Mouse (Mus musculus) megakaryocyte, embryonic 14.5 days (primary cell): ENCODE results near the gene Mov10. TPM values are rescaled to one million over a fixed set of nuclear protein-coding genes. Genes with fewer than 3 reads are reported as not detected.

Experiments used
- H3K27me3 ChIP-seq: replicated peaks from 2 replicates; pipeline ENCODE3; 2012; ENCODE audit warnings: inconsistent platforms
- H3K36me3 ChIP-seq: replicated peaks from 2 replicates; pipeline ENCODE3; 2012; ENCODE audit warnings: low read length, inconsistent platforms, mixed read lengths
- H3K4me1 ChIP-seq: 2 replicates; pipeline ENCODE4 v1.6.1; 2012; ENCODE audit warnings: inconsistent platforms
- H3K4me3 ChIP-seq: replicated peaks from 2 replicates; pipeline ENCODE3; 2012; ENCODE audit warnings: moderate library complexity, mild to moderate bottlenecking, inconsistent platforms
- H3K9me3 ChIP-seq: 2 replicates; pipeline ENCODE4 v1.6.1; 2012; ENCODE audit warnings: inconsistent platforms
- FLI1 ChIP-seq: IDR thresholded peaks from 2 replicates; pipeline ENCODE4 v1.6.1; 2012; ENCODE audit warnings: low read length, inconsistent platforms, mixed read lengths
- GATA1 ChIP-seq: IDR thresholded peaks from 3 replicates; pipeline ENCODE4 v1.6.1; 2012; ENCODE audit warnings: mixed read lengths, low read length, inconsistent platforms, borderline replicate concordance
- polyA plus RNA-seq: library from polyadenylated mRNA; stranded (reverse); fragments of >175 nt; gene quantifications from 2 replicates; pipeline ENCODE4 v1.2.3, GENCODE M21; 2012; ENCODE audit warnings: low replicate concordance; ENCODE audit not compliant: insufficient read depth

Gene Mov10
- polyA plus RNA-seq, 1 experiment: 38.5 TPM

- H3K9me3 ChIP-seq: no peaks in the 10 kb centered on the region
- TF ChIP-seq GATA1: no peak
- no peak for TF ChIP-seq FLI1
- no peak overlapping the region for H3K4me3 ChIP-seq
- H3K4me1 ChIP-seq: peaks cover 32% of the 10 kb centered on the region
- no peaks in the 10 kb centered on the region for H3K27me3 ChIP-seq
- peaks cover 40% of the 10 kb centered on the region for H3K36me3 ChIP-seq
These were observed 6.6 kb downstream of the Mov10 start for GRCm38 (mm10) chr3:104811752-104812151.

- peaks cover 70% of the 10 kb centered on the region for H3K36me3 ChIP-seq
- H3K4me1 ChIP-seq: peaks cover 5% of the 10 kb centered on the region; the same call in 1 of the 2 replicates
- no peaks in the 10 kb centered on the region for H3K27me3 ChIP-seq
- TF ChIP-seq GATA1: no peak
- TF ChIP-seq FLI1: no peak
- H3K9me3 ChIP-seq: no peaks in the 10 kb centered on the region
- no peak overlapping the region for H3K4me3 ChIP-seq
These were observed 12.8 kb downstream of the Mov10 start for GRCm38 (mm10) chr3:104805539-104805938.

GRCm38 (mm10) chr3:104804312-104804711, 14.1 kb downstream of the Mov10 start:
- peaks cover 5% of the 10 kb centered on the region; the same call in 1 of the 2 replicates for H3K4me1 ChIP-seq
- no peaks in the 10 kb centered on the region for H3K27me3 ChIP-seq
- H3K9me3 ChIP-seq: no peaks in the 10 kb centered on the region
- H3K36me3 ChIP-seq: peaks cover 82% of the 10 kb centered on the region
- TF ChIP-seq FLI1 (no peak), GATA1 (no peak)
- H3K4me3 ChIP-seq: no peak overlapping the region

GRCm38 (mm10) chr3:104801481-104801880, 16.9 kb downstream of the Mov10 start:
- no peaks in the 10 kb centered on the region for H3K9me3 ChIP-seq
- peaks cover 5% of the 10 kb centered on the region; the same call in 1 of the 2 replicates for H3K4me1 ChIP-seq
- TF ChIP-seq GATA1 (no peak), FLI1 (no peak)
- H3K27me3 ChIP-seq: no peaks in the 10 kb centered on the region
- peaks cover 91% of the 10 kb centered on the region for H3K36me3 ChIP-seq
- H3K4me3 ChIP-seq: no peak overlapping the region

GRCm38 (mm10) chr3:104800681-104801080, 17.7 kb downstream of the Mov10 start:
- no peak for TF ChIP-seq GATA1
- TF ChIP-seq FLI1: no peak

GRCm38 (mm10) chr3:104796430-104797082, 21.8 kb downstream of the Mov10 start:
- no peak overlapping the region for H3K4me3 ChIP-seq
- H3K36me3 ChIP-seq: peaks cover 94% of the 10 kb centered on the region
- no peaks in the 10 kb centered on the region for H3K27me3 ChIP-seq

More at GRCm38 (mm10) chr3:104800681-104801080, 17.7 kb downstream of the Mov10 start:
- H3K4me1 ChIP-seq: peaks cover 8% of the 10 kb centered on the region
- no peaks in the 10 kb centered on the region for H3K27me3 ChIP-seq
- peaks cover 92% of the 10 kb centered on the region for H3K36me3 ChIP-seq
- no peaks in the 10 kb centered on the region for H3K9me3 ChIP-seq
- H3K4me3 ChIP-seq: no peak overlapping the region

GRCm38 (mm10) chr3:104795661-104796340, 22.6 kb downstream of the Mov10 start:
- no peak overlapping the region for H3K4me3 ChIP-seq
- H3K36me3 ChIP-seq: peaks cover 92% of the 10 kb centered on the region
- H3K27me3 ChIP-seq: no peaks in the 10 kb centered on the region
- no peaks in the 10 kb centered on the region for H3K9me3 ChIP-seq
- TF ChIP-seq GATA1 (no peak), FLI1 (no peak)
- peaks cover 53% of the 10 kb centered on the region for H3K4me1 ChIP-seq

More at GRCm38 (mm10) chr3:104796430-104797082, 21.8 kb downstream of the Mov10 start:
- Histone ChIP-seq H3K9me3 (no peaks in the 10 kb centered on the region), H3K4me1 (peaks cover 46% of the 10 kb centered on the region)
- no peak for TF ChIP-seq FLI1
- no peak for TF ChIP-seq GATA1

GRCm38 (mm10) chr3:104794953-104795470, 23.4 kb downstream of the Mov10 start:
- no peaks in the 10 kb centered on the region for H3K9me3 ChIP-seq
- peaks cover 61% of the 10 kb centered on the region for H3K4me1 ChIP-seq
- TF ChIP-seq GATA1 (no peak), FLI1 (no peak)
- H3K4me3 ChIP-seq: no peak overlapping the region
- H3K27me3 ChIP-seq: no peaks in the 10 kb centered on the region
- peaks cover 84% of the 10 kb centered on the region for H3K36me3 ChIP-seq

GRCm38 (mm10) chr3:104793871-104794828, 24.2 kb downstream of the Mov10 start:
- Histone ChIP-seq H3K4me1 (peaks cover 70% of the 10 kb centered on the region), H3K36me3 (peaks cover 76% of the 10 kb centered on the region), H3K4me3 (peak overlapping the region; percentile 79), H3K9me3 (no peaks in the 10 kb centered on the region), H3K27me3 (no peaks in the 10 kb centered on the region)
- TF ChIP-seq FLI1: no peak
- no peak for TF ChIP-seq GATA1
